Mouse (Mus musculus): ENCODE measurements at regions not wholly inside any gene's neighbourhood (a gene's known extent, or its start where the extent isn't known, plus 50 kb on each side); places are given as distances from the start of the nearest gene placed in this dataset.
"Not testable (repeated sequence)": the region's sequence is repeated elsewhere in the genome, so short reads cannot be mapped to it uniquely, and the experiment has no call there.

- CTCF ChIA-PET = no interaction called here
These were observed 84.1 kb upstream of the Trim2 start for GRCm38 (mm10) chr3:84390769-84391168.

- CTCF ChIA-PET = no interaction called here
These were observed 81.8 kb upstream of the Trim2 start for GRCm38 (mm10) chr3:84388486-84388885.

DNA sequence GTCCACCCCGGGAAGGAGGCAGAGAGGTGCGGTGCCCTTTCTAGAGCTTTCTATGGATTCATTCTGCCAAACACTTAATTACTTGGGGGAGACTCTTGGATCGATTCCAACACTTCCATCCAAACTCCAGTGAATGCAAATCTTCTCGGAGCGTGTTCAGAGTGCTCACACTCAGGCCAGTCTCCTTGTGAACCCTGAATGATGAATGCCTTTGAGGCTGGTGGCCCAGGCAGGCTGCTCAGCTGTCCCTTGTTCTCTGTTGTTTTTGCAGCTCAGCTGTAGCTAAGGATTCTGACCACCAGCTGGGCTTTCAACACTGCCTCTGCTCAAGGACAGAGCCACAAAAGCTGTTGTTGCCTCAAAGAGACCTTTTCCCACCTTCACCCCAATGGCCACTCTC is 79.0 kb upstream of the Trim2 start:
- CTCF ChIA-PET = no interaction called here

DNA sequence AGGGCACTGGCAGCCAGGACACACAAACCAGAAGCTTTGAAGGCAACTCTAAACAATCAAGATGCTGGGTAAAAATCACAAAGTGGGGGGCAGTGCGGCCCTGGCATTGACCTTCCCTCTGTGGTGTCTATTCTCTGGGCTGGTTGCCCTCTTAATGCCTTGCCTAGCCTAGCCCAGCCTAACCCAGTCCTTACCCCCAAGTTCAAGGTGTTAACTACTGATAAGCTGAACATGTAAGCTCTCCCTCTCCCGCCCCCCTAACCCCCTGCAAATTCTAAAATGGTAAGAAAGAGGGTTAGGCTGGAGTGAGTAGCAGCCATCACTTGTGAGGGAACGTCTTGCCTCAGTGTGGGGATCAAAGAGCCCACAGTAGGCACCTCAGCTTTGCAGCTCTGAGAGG is 76.9 kb upstream of the Trim2 start:
- CTCF ChIA-PET = no interaction called here

- CTCF ChIA-PET = not testable (repeated sequence)
These were observed 76.4 kb upstream of the Trim2 start for GRCm38 (mm10) chr3:84383038-84383437.

DNA sequence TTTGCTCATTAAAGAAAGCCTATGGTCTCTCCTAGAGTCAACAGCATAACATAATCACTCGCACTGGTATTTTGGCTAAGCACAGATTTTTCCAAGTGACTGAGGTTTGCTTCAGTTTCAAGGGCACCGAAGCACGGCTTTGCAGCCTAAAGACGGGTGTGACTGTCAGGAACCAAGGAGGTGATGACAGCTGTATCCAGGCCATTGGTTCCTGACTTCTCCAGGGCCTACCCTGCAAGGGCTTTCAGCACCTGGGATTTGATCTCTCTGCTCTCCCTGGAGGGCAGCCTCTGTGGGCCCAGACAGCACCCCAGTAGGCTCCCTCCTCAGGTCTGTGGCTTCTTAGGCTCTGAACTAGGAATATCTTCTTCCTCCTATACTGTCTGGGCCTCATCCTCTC is 75.3 kb upstream of the Trim2 start:
- CTCF ChIA-PET = no interaction called here

GRCm38 (mm10) chr3:84378987-84379556 is 72.4 kb upstream of the Trim2 start:
- CTCF ChIA-PET = no interaction called here

DNA sequence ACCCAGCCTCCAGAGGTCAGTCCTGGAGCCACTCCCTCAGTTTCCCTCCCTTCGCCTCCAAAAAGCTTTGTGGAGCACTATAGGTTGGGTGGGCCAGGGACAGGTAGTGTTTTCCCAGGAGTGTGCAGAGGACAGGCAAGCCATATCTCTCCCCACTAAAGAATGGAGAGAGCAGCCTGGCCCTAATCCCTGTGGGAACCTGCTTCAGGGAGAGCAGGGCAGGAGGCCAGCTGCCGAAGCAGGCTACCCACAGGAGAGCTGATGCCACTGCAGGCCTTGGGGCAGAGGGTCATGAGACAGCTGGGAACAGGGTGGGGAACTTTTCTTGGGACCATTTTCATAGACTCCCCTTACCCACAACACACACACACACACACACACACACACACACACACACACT is 69.8 kb upstream of the Trim2 start:
- CTCF ChIA-PET = interaction anchor here (0.6 kb wide), 1 partner anchor 54 kb away, joined by 3 read pairs; no protein-coding TSS in a partner anchor

GRCm38 (mm10) chr3:84375832-84376231 is 69.2 kb upstream of the Trim2 start:
- CTCF ChIA-PET = no interaction called here

GRCm38 (mm10) chr3:84371842-84372241 is 65.2 kb upstream of the Trim2 start:
- CTCF ChIA-PET = no interaction called here

DNA sequence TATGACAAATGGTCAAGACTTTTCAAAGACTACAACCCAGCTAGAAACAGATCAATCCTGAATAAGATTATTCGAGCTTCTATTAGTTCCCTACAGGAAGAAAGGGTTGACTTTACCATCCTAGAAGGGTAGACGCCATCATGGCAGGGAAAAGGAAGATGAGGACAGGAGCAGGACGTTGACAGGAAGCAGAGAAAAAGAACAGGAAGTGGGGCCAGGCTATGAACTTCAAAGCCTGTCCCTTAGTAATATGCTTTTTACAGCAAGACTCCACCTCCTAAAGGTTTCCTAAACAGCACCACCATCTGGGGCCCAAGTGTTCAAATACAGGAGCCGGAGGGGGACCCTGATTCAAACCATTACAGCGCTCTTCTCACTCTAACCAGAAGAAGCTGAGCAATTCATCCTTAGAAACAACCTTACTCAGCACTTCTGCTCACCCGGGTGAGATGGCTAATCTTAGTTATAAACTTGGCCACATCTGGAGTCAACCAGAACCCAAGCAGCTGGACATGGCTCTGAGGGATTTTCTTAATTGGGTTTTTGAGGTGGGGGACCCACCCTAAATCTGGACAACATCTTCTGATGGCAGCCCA is 60.6 kb upstream of the Trim2 start:
- CTCF ChIA-PET = interaction anchor here (1.1 kb wide), 1 partner anchor 12 kb away, joined by 6 read pairs; no protein-coding TSS in a partner anchor

DNA sequence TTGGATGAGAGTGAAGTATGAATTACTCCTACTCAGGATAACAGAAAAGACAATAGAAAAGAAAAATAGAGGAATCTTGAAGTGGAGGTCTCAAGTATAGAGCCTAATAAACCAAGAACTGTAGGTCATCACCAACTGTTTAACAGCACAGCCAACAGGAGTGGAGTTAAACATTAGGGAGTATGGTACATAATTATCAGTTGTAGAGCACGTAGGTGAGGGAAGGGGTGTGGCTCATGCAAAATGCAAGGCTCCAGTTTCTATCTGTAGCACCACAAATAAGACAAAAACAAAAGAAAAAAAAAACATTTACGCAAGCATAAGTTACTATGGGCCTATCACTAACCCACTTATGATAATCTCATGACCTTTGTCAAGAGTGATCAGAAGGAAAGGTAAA is 52.0 kb upstream of the Trim2 start:
- CTCF ChIA-PET = interaction anchor here (0.6 to 0.7 kb wide), 2 partner anchors 10 to 15 kb away, joined by 3 to 4 read pairs; no protein-coding TSS in a partner anchor

GRCm38 (mm10) chr3:84356690-84357014 is 50.0 kb upstream of the Trim2 start:
- CTCF ChIA-PET = interaction anchor here (0.6 kb wide), 1 partner anchor 456 kb away, joined by 7 read pairs; no protein-coding TSS in a partner anchor
